Mouse (Mus musculus) megakaryocyte, embryonic 14.5 days (primary cell): ENCODE measurements at regions not wholly inside any gene's neighbourhood (a gene's known extent, or its start where the extent isn't known, plus 50 kb on each side); places are given as distances from the start of the nearest gene placed in this dataset.

ENCODE experiments used
- FLI1 ChIP-seq: IDR thresholded peaks from 2 replicates; pipeline ENCODE4 v1.6.1; 2012; ENCODE audit warnings: low read length, inconsistent platforms, mixed read lengths
- GATA1 ChIP-seq: IDR thresholded peaks from 3 replicates; pipeline ENCODE4 v1.6.1; 2012; ENCODE audit warnings: mixed read lengths, low read length, inconsistent platforms, borderline replicate concordance

DNA sequence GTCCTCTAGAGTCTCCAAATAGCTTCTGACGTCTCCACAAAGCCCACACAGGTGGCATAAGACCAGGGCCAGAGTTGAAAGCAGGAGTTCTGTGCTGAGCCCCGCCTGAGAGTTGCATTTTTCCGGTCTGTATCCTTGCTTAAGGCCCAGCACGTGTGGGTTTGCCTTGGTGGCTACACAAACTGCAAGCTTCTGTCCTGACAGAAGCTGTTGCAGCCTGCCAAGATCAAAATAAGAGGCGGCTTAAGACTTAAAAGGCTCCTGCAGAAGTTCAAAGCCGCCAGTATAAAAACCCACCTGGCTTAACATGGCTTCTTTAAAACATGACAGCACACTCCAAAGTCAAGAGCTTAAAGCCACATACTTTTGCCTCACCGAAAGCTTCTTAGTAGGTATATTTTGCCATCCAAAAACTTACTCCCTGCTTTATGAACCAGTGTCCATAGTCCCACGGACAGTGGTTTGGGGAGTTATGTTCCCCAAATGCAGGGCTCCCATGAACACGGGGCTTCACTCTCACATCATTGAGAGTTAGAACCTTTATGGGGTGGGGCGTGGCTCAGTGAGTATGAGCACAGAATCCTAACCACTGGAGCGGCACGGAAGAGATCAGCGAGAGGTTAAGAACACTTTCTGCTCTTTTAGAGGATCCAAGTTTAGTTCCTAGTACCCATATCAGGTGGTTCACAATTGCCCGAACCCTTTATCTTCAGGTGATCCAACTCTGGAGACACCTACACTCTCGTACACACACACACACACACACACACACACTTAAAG, 67.9 kb downstream of the Snrpe start:
- TF ChIP-seq GATA1 (no peak), FLI1 (no peak)
